Mouse (Mus musculus) kidney, embryonic 14.5 days (tissue): Measurements from ENCODE around the gene Afmid. TPM values are rescaled to one million over a fixed set of nuclear protein-coding genes. Genes with fewer than 3 reads are reported as not detected.
A peak's percentile ranks its signal among the peaks of the same experiment; 100 is the strongest.
"Not testable (repeated sequence)": the region's sequence is repeated elsewhere in the genome, so short reads cannot be mapped to it uniquely, and the experiment has no call there.

ENCODE experiments used
- ATAC-seq: fragments of 200-750 bp; cut with Nextera tagmentation; 2 replicates; pipeline ENCODE4 v1.8.0; 2017; ENCODE audit warnings: moderate number of reproducible peaks, mild to moderate bottlenecking, moderate TSS enrichment, moderate library complexity; ENCODE audit not compliant: low FRiP score, low TSS enrichment
- H3K27ac ChIP-seq: fragments of 300-500 bp; sonication (generic); 2 replicates; pipeline ENCODE4 v1.5.1; 2014; ENCODE audit warnings: low read depth, mild to moderate bottlenecking, low read length, moderate library complexity, mixed read lengths
- H3K27me3 ChIP-seq: fragments of 300-500 bp; sonication (generic); 2 replicates; pipeline ENCODE4 v1.6.1; 2014; ENCODE audit warnings: mild to moderate bottlenecking, low read length; ENCODE audit not compliant: control insufficient read depth, insufficient read depth
- H3K36me3 ChIP-seq: fragments of 300-500 bp; sonication (generic); 2 replicates; pipeline ENCODE4 v1.6.1; 2014; ENCODE audit warnings: low read length, mixed read lengths; ENCODE audit not compliant: control insufficient read depth, insufficient read depth
- H3K4me1 ChIP-seq: fragments of 300-500 bp; sonication (generic); 2 replicates; pipeline ENCODE4 v1.6.1; 2014; ENCODE audit warnings: low read length, mixed read lengths; ENCODE audit not compliant: control insufficient read depth, insufficient read depth
- H3K4me2 ChIP-seq: fragments of 300-500 bp; sonication (generic); replicated peaks from 2 replicates; pipeline ENCODE4 v1.6.1; 2014; ENCODE audit warnings: low read depth, mild to moderate bottlenecking, low read length
- H3K4me3 ChIP-seq: fragments of 300-500 bp; sonication (generic); 2 replicates; pipeline ENCODE4 v1.5.1; 2014; ENCODE audit warnings: mild to moderate bottlenecking, low read length
- H3K9ac ChIP-seq: fragments of 300-500 bp; sonication (generic); 2 replicates; pipeline ENCODE4 v1.6.1; 2014; ENCODE audit warnings: low read depth, mild to moderate bottlenecking, low read length, moderate library complexity
- H3K9me3 ChIP-seq: fragments of 300-500 bp; sonication (generic); 2 replicates; pipeline ENCODE4 v1.6.1; 2016; ENCODE audit warnings: low read length; ENCODE audit not compliant: control insufficient read depth
- WGBS: fragments of 180-500 bp; shearing (Covaris S2); extraction: QIAGEN DNeasy Blood & Tissue Kit; methylation state at CpG from one replicate; pipeline ENCODE4 v1.1.7; 2014; 5-methylcytosine and 5-hydroxymethylcytosine counted together
- polyA plus RNA-seq: library from polyadenylated mRNA; unstranded; fragments of >200 nt; fragmentation: Nextera tagmentation; extraction: Ambion mirVana; gene quantifications from 2 replicates; pipeline ENCODE4 v1.2.1, GENCODE M21; 2014

Gene Afmid
- polyA plus RNA-seq, 1 experiment from 2014 or later = 4.1 TPM

GRCm38 (mm10) chr11:117801650-117802049 lies 24.1 kb upstream of the Afmid start:
- Histone ChIP-seq H3K36me3 (no peaks in the 10 kb centered on the region), H3K9ac (no peak overlapping the region), H3K4me1 (no peaks in the 10 kb centered on the region), H3K27ac (no peak overlapping the region), H3K9me3 (no peaks in the 10 kb centered on the region), H3K27me3 (no peaks in the 10 kb centered on the region), H3K4me2 (no peak overlapping the region), H3K4me3 (no peak overlapping the region)
- no peak for ATAC-seq
- WGBS = 37% methylated on average over 7 of the region's 7 CpGs

GRCm38 (mm10) chr11:117803166-117803688 lies 22.5 kb upstream of the Afmid start:
- no peaks in the 10 kb centered on the region for H3K4me1 ChIP-seq
- H3K36me3 ChIP-seq = no peaks in the 10 kb centered on the region
- no peaks in the 10 kb centered on the region for H3K9me3 ChIP-seq
- no peak for ATAC-seq
- H3K4me2 ChIP-seq = no peak overlapping the region
- H3K9ac ChIP-seq = no peak overlapping the region
- H3K27me3 ChIP-seq = no peaks in the 10 kb centered on the region
- 100% methylated on average over 3 of the region's 3 CpGs for WGBS
- no peak overlapping the region for H3K27ac ChIP-seq
- H3K4me3 ChIP-seq = no peak overlapping the region

- ATAC-seq = no peak
- Histone ChIP-seq H3K4me1 (peaks cover 14% of the 10 kb centered on the region), H3K36me3 (no peaks in the 10 kb centered on the region), H3K27ac (no peak overlapping the region), H3K4me3 (no peak overlapping the region), H3K4me2 (no peak overlapping the region), H3K9me3 (no peaks in the 10 kb centered on the region), H3K9ac (no peak overlapping the region), H3K27me3 (no peaks in the 10 kb centered on the region)
- 95% methylated on average over 6 of the region's 6 CpGs for WGBS
Measured at GRCm38 (mm10) chr11:117806781-117807180, 18.9 kb upstream of the Afmid start.

- H3K4me1 ChIP-seq = peaks cover 14% of the 10 kb centered on the region
- H3K36me3 ChIP-seq = peaks cover 22% of the 10 kb centered on the region; the same call in 1 of the 2 replicates
- ATAC-seq = peak; percentile 78
- no peaks in the 10 kb centered on the region for H3K27me3 ChIP-seq
- H3K4me3 ChIP-seq = peak within 1 kb of the TSS; percentile 75
- H3K9me3 ChIP-seq = no peaks in the 10 kb centered on the region
- H3K27ac ChIP-seq = peak within 1 kb of the TSS; percentile 44; the same call in 1 of the 2 replicates
- WGBS = under 1% methylated on average over 73 of the region's 75 CpGs
- H3K4me2 ChIP-seq = peak within 1 kb of the TSS; percentile 93
- H3K9ac ChIP-seq = peak within 1 kb of the TSS; percentile 72
Measured at GRCm38 (mm10) chr11:117809407-117810311, 16.1 kb upstream of the Afmid start, which contains the start of the genes Gm20708 and Syngr2. TSS of gene Gm20708 (plus strand) at chr11:117809668. TSS of gene Syngr2 (plus strand) at chr11:117809668.

GRCm38 (mm10) chr11:117810401-117811046 lies 15.2 kb upstream of the Afmid start:
- ATAC-seq = peak; percentile 87
- Histone ChIP-seq H3K27me3 (no peaks in the 10 kb centered on the region), H3K9ac (peak overlapping the region; percentile 72), H3K4me3 (peak overlapping the region; percentile 75), H3K36me3 (peaks cover 29% of the 10 kb centered on the region), H3K27ac (peak overlapping the region; percentile 44; the same call in 1 of the 2 replicates), H3K9me3 (no peaks in the 10 kb centered on the region), H3K4me2 (peak overlapping the region; percentile 93), H3K4me1 (peaks cover 14% of the 10 kb centered on the region)
- 0% methylated on average over 21 of the region's 21 CpGs for WGBS

- Histone ChIP-seq H3K27ac (no peak overlapping the region), H3K9me3 (no peaks in the 10 kb centered on the region), H3K27me3 (no peaks in the 10 kb centered on the region), H3K4me2 (no peak overlapping the region), H3K36me3 (peaks cover 59% of the 10 kb centered on the region), H3K4me1 (peaks cover 13% of the 10 kb centered on the region), H3K4me3 (no peak overlapping the region), H3K9ac (no peak overlapping the region)
- WGBS = 88% methylated on average over 5 of the region's 5 CpGs
- no peak for ATAC-seq
Measured at GRCm38 (mm10) chr11:117813867-117814266, 11.9 kb upstream of the Afmid start.

- peaks cover 9% of the 10 kb centered on the region for H3K4me1 ChIP-seq
- ATAC-seq = no peak
- peaks cover 69% of the 10 kb centered on the region for H3K36me3 ChIP-seq
- no peaks in the 10 kb centered on the region for H3K27me3 ChIP-seq
- H3K4me3 ChIP-seq = no peak overlapping the region
- no peak overlapping the region for H3K9ac ChIP-seq
- no peak overlapping the region for H3K27ac ChIP-seq
- WGBS = 92% methylated on average over 6 of the region's 6 CpGs
- no peaks in the 10 kb centered on the region for H3K9me3 ChIP-seq
- no peak overlapping the region for H3K4me2 ChIP-seq
Measured at GRCm38 (mm10) chr11:117814704-117815366, 10.9 kb upstream of the Afmid start.

GRCm38 (mm10) chr11:117815850-117816249 lies 9.9 kb upstream of the Afmid start:
- not testable (repeated sequence) for H3K9me3 ChIP-seq, H3K27ac ChIP-seq, H3K4me3 ChIP-seq, H3K4me1 ChIP-seq, H3K4me2 ChIP-seq, H3K9ac ChIP-seq, ATAC-seq, H3K27me3 ChIP-seq
- H3K36me3 ChIP-seq = peaks cover 78% of the 10 kb centered on the region
- WGBS = 83% methylated on average over 9 of the region's 9 CpGs
